ENCODE assay signal across 20 mouse cellular contexts in genomic region chr11:12199441-12199840, GRCm38 (mm10).
DNase-seq lines count a peak whose midpoint lies in the region; ATAC-seq and TF ChIP-seq lines count a peak whose summit lies in the region.
"Had no signal": no experiment of that assay in that cellular context is flagged by ENCODE, and none has a peak within 500 bp of the region (broad histone marks: within the 10 kb centered on the region; RNA-seq: fewer than 3 reads in every experiment).

No protein-coding gene starts in this region.

- TF ChIP-seq POLR2A in brain, embryonic 14.5 days (IDR thresholded peaks at IDR 0.05; ENCODE audit: borderline replicate concordance, extremely low read depth, insufficient read depth, insufficient read length, poor library complexity, severe bottlenecking): no peak

- no peaks in the 10 kb centered on the region for H3K27me3 ChIP-seq in forebrain, embryonic 14.5 days (replicated peaks; ENCODE audit: control insufficient read depth, insufficient read depth, low read length)
- no peaks in the 10 kb centered on the region for H3K27me3 ChIP-seq in forebrain, embryonic 10.5 days (ENCODE audit: poor library complexity, severe bottlenecking)
- H3K27me3 ChIP-seq: CH12.LX; embryonic facial prominence, embryonic 13.5 days; Patski had no signal

- no peak for ATAC-seq in forebrain, embryonic 14.5 days
- ATAC-seq: activated CD4-positive, CD25-positive, alpha-beta regulatory T cell, adult 4 months; inflammation-experienced regulatory T-cells, adult 6 months; intestine, postnatal 0 days; Patski had no signal

- no peak for TF ChIP-seq CTCF in brain, embryonic 14.5 days (IDR thresholded peaks at IDR 0.05; ENCODE audit: borderline replicate concordance, extremely low read depth, insufficient read depth, insufficient read length)

- peak; percentile 25 for DNase-seq in forebrain, embryonic 14.5 days (ENCODE audit: low spot score)
- no peak for DNase-seq in forebrain, embryonic 10.5 days (ENCODE audit: extremely low spot score, low spot score)
- peak; percentile 40 for DNase-seq in brain, embryonic 14.5 days (ENCODE audit: low read depth)
- peak; percentile 11 for DNase-seq in cerebellum, adult 8-10 months
- peak; percentile 72 to 80 for DNase-seq in cerebellum, postnatal 14 days
- no peak for DNase-seq in liver
- no peak for DNase-seq in neural tube, embryonic 10.5 days (ENCODE audit: extremely low spot score, low spot score)
- no peak for DNase-seq in adrenal gland, adult 2 months
- DNase-seq: gastrocnemius, postnatal 25 days; kidney, adult 9 months had no signal

- H3K4me1 ChIP-seq in forebrain, embryonic 14.5 days (ENCODE audit: control insufficient read depth, insufficient read depth, low read length): no peaks in the 10 kb centered on the region
- H3K4me1 ChIP-seq in forebrain, embryonic 10.5 days: no peaks in the 10 kb centered on the region
- H3K4me1 ChIP-seq: embryonic facial prominence, embryonic 13.5 days; heart, embryonic 12.5 days; hindbrain, embryonic 10.5 days had no signal

- H3K4me2 ChIP-seq in forebrain, embryonic 14.5 days (ENCODE audit: low read length): no peak overlapping the region
- H3K4me2 ChIP-seq: embryonic facial prominence, embryonic 13.5 days; heart, embryonic 12.5 days had no signal

- H3K27ac ChIP-seq in forebrain, embryonic 14.5 days (ENCODE audit: low read depth, low read length): no peak overlapping the region
- H3K27ac ChIP-seq in forebrain, embryonic 10.5 days: no peak overlapping the region
- H3K27ac ChIP-seq: embryonic facial prominence, embryonic 13.5 days; gastrocnemius, adult 2 months; hindbrain, embryonic 10.5 days; kidney, postnatal 0 days had no signal

- H3K9me3 ChIP-seq in forebrain, embryonic 14.5 days (replicated peaks; ENCODE audit: control insufficient read depth, low read length): no peaks in the 10 kb centered on the region
- H3K9me3 ChIP-seq in forebrain, embryonic 10.5 days: no peaks in the 10 kb centered on the region
- H3K9me3 ChIP-seq: embryonic facial prominence, embryonic 13.5 days; heart, embryonic 12.5 days; hindbrain, embryonic 10.5 days had no signal

- no peak overlapping the region for H3K4me3 ChIP-seq in forebrain, embryonic 14.5 days (ENCODE audit: low read depth, low read length)
- H3K4me3 ChIP-seq in forebrain, embryonic 10.5 days: no peak overlapping the region
- H3K4me3 ChIP-seq: embryonic facial prominence, embryonic 13.5 days; gastrocnemius, adult 2 months; heart, embryonic 12.5 days; hindbrain, embryonic 10.5 days had no signal

- WGBS in forebrain, embryonic 14.5 days: 82% methylated on average over 4 of the region's 4 CpGs
- WGBS in forebrain, embryonic 10.5 days: 87% methylated on average over 4 of the region's 4 CpGs

- no peaks in the 10 kb centered on the region for H3K36me3 ChIP-seq in forebrain, embryonic 14.5 days (ENCODE audit: control insufficient read depth, insufficient read depth, low read length)
- H3K36me3 ChIP-seq in forebrain, embryonic 10.5 days (replicated peaks): no peaks in the 10 kb centered on the region
- H3K36me3 ChIP-seq: embryonic facial prominence, embryonic 13.5 days; heart, embryonic 12.5 days; hindbrain, embryonic 10.5 days had no signal

- no peak overlapping the region for H3K9ac ChIP-seq in forebrain, embryonic 14.5 days (ENCODE audit: low read length)
- H3K9ac ChIP-seq: embryonic facial prominence, embryonic 13.5 days; heart, embryonic 12.5 days had no signal

Comparison
In these comparisons a context has a peak if more than half of its experiments do, and no peak if none do; other contexts are left out.
1. DNase-seq: peak in forebrain, embryonic 14.5 days (single experiment), brain, embryonic 14.5 days (single experiment), cerebellum, adult 8-10 months (single experiment) and cerebellum, postnatal 14 days (2 of 2); none in forebrain, embryonic 10.5 days (single experiment), liver (single experiment), neural tube, embryonic 10.5 days (single experiment) and adrenal gland, adult 2 months (single experiment).